ENCODE assay signal across 23 mouse cellular contexts in the genomic region with DNA sequence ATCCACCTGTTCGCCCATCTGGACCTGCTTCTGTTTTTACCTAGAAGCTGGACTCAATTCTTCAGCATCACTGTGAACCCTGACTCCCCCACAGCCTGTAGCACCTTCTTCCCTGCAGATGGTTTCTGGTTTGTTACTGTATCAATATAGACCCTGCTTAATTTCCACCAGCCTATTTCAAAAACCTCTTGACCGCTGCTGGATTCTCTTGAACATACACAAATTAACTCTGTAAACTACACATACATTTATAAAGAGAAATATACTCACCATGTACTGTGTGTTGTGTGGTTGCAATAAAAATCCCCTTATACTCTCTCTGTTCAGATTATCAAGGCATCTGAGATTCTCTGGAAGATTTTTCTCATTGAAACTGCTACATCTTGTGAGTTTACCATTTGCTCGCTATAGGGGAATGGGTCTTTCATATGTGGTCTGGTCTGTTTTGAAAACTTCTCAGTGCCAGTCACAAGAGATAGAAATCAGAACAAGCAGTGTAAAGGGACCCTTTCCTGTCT.
DNase-seq lines count a peak whose midpoint lies in the region; ATAC-seq lines count a peak whose summit lies in the region.
"Had no signal": no experiment of that assay in that cellular context is flagged by ENCODE, and none has a peak within 500 bp of the region (broad histone marks: within the 10 kb centered on the region; RNA-seq: fewer than 3 reads in every experiment).

No protein-coding gene starts in this region.

- H3K4me3 ChIP-seq in heart, embryonic 11.5 days (ENCODE audit: low read depth, low read length): no peak overlapping the region

- intact Hi-C loops in left cerebral cortex, postnatal 4 days (cut with DNase I): no loop called here

- DNase-seq in heart, adult 11 months: peak; percentile 70
- DNase-seq in 3T3-L1 (ENCODE audit: low read depth, low spot score) (peak; percentile 93), adipocyte (ENCODE audit: low spot score) (peak; percentile 94)
- DNase-seq in left cerebral cortex, postnatal 4 days: no peak
- DNase-seq in testis, postnatal 14 days (ENCODE audit: low spot score): no peak
- DNase-seq: adrenal gland, adult 2 months; adrenal gland, adult 8-10 months; adrenal gland, postnatal 10 days; adrenal gland, postnatal 14 days; adrenal gland, postnatal 25 days; adrenal gland, postnatal 36 days; B cell, adult 2 months; cerebellum, adult 11 months; cerebellum, adult 11-12 months; cerebellum, adult 18-20 months; cerebellum, adult 2 months; cerebellum, adult 8-10 months had no signal

- no peaks in the 10 kb centered on the region for H3K27me3 ChIP-seq in heart, embryonic 11.5 days (ENCODE audit: control insufficient read depth, insufficient read depth, low read length)
- H3K27me3 ChIP-seq: CH12.LX, Patski had no signal

- peaks cover 8% of the 10 kb centered on the region for H3K9me3 ChIP-seq in heart, embryonic 11.5 days (replicated peaks; ENCODE audit: control insufficient read depth, low read length)

- peaks cover 10% of the 10 kb centered on the region for H3K4me1 ChIP-seq in heart, embryonic 11.5 days (ENCODE audit: control insufficient read depth, insufficient read depth, low read length)

- no peak overlapping the region for H3K4me2 ChIP-seq in heart, embryonic 11.5 days

- WGBS in heart, embryonic 11.5 days (ENCODE audit: insufficient replicate concordance): 86% methylated on average over 3 of the region's 3 CpGs

- no peak overlapping the region for H3K27ac ChIP-seq in heart, embryonic 11.5 days (ENCODE audit: low read depth, low read length)

- ATAC-seq in heart, embryonic 11.5 days (replicated peaks; ENCODE audit: insufficient number of reproducible peaks, low FRiP score, low TSS enrichment): no peak
- ATAC-seq: activated CD4-positive, CD25-positive, alpha-beta regulatory T cell, adult 4 months; CD4-positive, CD25-positive, alpha-beta regulatory T cell, adult 4 months; Patski had no signal

- H3K36me3 ChIP-seq in heart, embryonic 11.5 days (ENCODE audit: control insufficient read depth, insufficient read depth, low read length): no peaks in the 10 kb centered on the region
- H3K36me3 ChIP-seq: G1E had no signal

- no peak overlapping the region for H3K9ac ChIP-seq in heart, embryonic 11.5 days (ENCODE audit: low read depth, low read length)

Comparison
In these comparisons a context has a peak if more than half of its experiments do, and no peak if none do; other contexts are left out.
1. DNase-seq: peak in heart, adult 11 months (single experiment), 3T3-L1 (single experiment) and adipocyte (single experiment); none in left cerebral cortex, postnatal 4 days (single experiment) and testis, postnatal 14 days (single experiment).